Mouse (Mus musculus): Measurements from ENCODE around the gene Dpy19l1.

GRCm38 (mm10) chr9:24421221-24421620, 81.7 kb downstream of the Dpy19l1 start:
- TF ChIP-seq CTCF (IDR thresholded peaks at IDR 0.05; ENCODE audit: borderline replicate concordance, extremely low read depth, insufficient read depth, insufficient read length) (no peak), POLR2A (IDR thresholded peaks at IDR 0.05; ENCODE audit: borderline replicate concordance, extremely low read depth, insufficient read depth, insufficient read length, poor library complexity, severe bottlenecking) (no peak)
